Mouse (Mus musculus) forebrain, embryonic 11.5 days (tissue): ENCODE results near the gene L1td1. TPM values are rescaled to one million over a fixed set of nuclear protein-coding genes. Genes with fewer than 3 reads are reported as not detected.

Experiments
- ATAC-seq: fragments of 200-750 bp; cut with Nextera tagmentation; replicated peaks from 2 replicates; pipeline ENCODE4 v1.8.0; 2017; ENCODE audit warnings: moderate TSS enrichment; ENCODE audit not compliant: low FRiP score
- DNase-seq: peaks from one replicate; pipeline ENCODE4 v3.0.0-alpha.2; 2017; ENCODE audit warnings: low spot score
- H3K27ac ChIP-seq: fragments of 300-500 bp; sonication (generic); 2 replicates; pipeline ENCODE4 v1.5.1; 2014; ENCODE audit warnings: low read depth, low read length
- H3K27me3 ChIP-seq: fragments of 300-500 bp; sonication (generic); 2 replicates; pipeline ENCODE4 v1.6.1; 2014; ENCODE audit warnings: mild to moderate bottlenecking, low read length, mixed read lengths; ENCODE audit not compliant: control insufficient read depth, insufficient read depth
- H3K36me3 ChIP-seq: fragments of 300-500 bp; sonication (generic); 2 replicates; pipeline ENCODE4 v1.6.1; 2014; ENCODE audit warnings: mild to moderate bottlenecking, low read length, moderate library complexity, mixed read lengths; ENCODE audit not compliant: control insufficient read depth, insufficient read depth
- H3K4me1 ChIP-seq: fragments of 300-500 bp; sonication (generic); replicated peaks from 2 replicates; pipeline ENCODE4 v1.6.1; 2014; ENCODE audit warnings: low read length, mixed read lengths; ENCODE audit not compliant: control insufficient read depth, insufficient read depth
- H3K4me2 ChIP-seq: fragments of 300-500 bp; sonication (generic); 2 replicates; pipeline ENCODE4 v1.6.1; 2014; ENCODE audit warnings: low read depth, mild to moderate bottlenecking, low read length, moderate library complexity, mixed read lengths; ENCODE audit not compliant: severe bottlenecking
- H3K4me3 ChIP-seq: fragments of 300-500 bp; sonication (generic); 2 replicates; pipeline ENCODE4 v1.5.1; 2014; ENCODE audit warnings: low read depth, low read length
- H3K9ac ChIP-seq: fragments of 300-500 bp; sonication (generic); 2 replicates; pipeline ENCODE4 v1.6.1; 2014; ENCODE audit warnings: low read length
- H3K9me3 ChIP-seq: fragments of 300-500 bp; sonication (generic); 2 replicates; pipeline ENCODE4 v1.6.1; 2016; ENCODE audit warnings: low read length, mixed read lengths; ENCODE audit not compliant: control insufficient read depth
- WGBS: fragments of 180-500 bp; shearing (Covaris S2); extraction: QIAGEN DNeasy Blood & Tissue Kit; methylation state at CpG from one replicate; pipeline ENCODE4 v1.1.7; 2014; 5-methylcytosine and 5-hydroxymethylcytosine counted together
- polyA plus RNA-seq: library from polyadenylated mRNA; unstranded; fragments of >200 nt; fragmentation: Nextera tagmentation; extraction: Ambion mirVana; gene quantifications from 2 replicates; pipeline ENCODE4 v1.2.1, GENCODE M21; 2014

Gene L1td1
- 0.19 TPM in 1 of 2 replicates, not detected in the other for polyA plus RNA-seq

- Histone ChIP-seq H3K27ac (no peak within 1 kb of the TSS), H3K27me3 (peaks cover 28% of the 10 kb centered on the region)
- ATAC-seq: 0 out of 2 replicates have a peak, but pooled peaks have one; percentile 28
These were observed at the start of gene L1td1 for GRCm38 (mm10) chr4:98726590-98727237. Gene L1td1, plus strand, starts transcription at chr4:98726734.

GRCm38 (mm10) chr4:98677506-98677905 lies 49.0 kb upstream of the L1td1 start:
- Histone ChIP-seq H3K9me3 (no peaks in the 10 kb centered on the region), H3K36me3 (no peaks in the 10 kb centered on the region), H3K4me2 (no peak overlapping the region), H3K27me3 (no peaks in the 10 kb centered on the region), H3K27ac (no peak overlapping the region), H3K4me1 (no peaks in the 10 kb centered on the region), H3K9ac (no peak overlapping the region), H3K4me3 (no peak overlapping the region)
- DNase-seq (no peak), ATAC-seq (no peak)
- 75% methylated on average over 9 of the region's 9 CpGs for WGBS

More at GRCm38 (mm10) chr4:98726590-98727237, at the start of gene L1td1:
- Histone ChIP-seq H3K4me3 (peak within 1 kb of the TSS; percentile 22), H3K9ac (peak within 1 kb of the TSS; percentile 13; the same call in 1 of the 2 replicates), H3K9me3 (no peaks in the 10 kb centered on the region), H3K4me1 (peaks cover 3% of the 10 kb centered on the region; the same call in 1 of the 2 replicates), H3K36me3 (no peaks in the 10 kb centered on the region), H3K4me2 (peak within 1 kb of the TSS; percentile 61)
- DNase-seq: peak; percentile 61
- WGBS: 2% methylated on average over 29 of the region's 29 CpGs

DNA sequence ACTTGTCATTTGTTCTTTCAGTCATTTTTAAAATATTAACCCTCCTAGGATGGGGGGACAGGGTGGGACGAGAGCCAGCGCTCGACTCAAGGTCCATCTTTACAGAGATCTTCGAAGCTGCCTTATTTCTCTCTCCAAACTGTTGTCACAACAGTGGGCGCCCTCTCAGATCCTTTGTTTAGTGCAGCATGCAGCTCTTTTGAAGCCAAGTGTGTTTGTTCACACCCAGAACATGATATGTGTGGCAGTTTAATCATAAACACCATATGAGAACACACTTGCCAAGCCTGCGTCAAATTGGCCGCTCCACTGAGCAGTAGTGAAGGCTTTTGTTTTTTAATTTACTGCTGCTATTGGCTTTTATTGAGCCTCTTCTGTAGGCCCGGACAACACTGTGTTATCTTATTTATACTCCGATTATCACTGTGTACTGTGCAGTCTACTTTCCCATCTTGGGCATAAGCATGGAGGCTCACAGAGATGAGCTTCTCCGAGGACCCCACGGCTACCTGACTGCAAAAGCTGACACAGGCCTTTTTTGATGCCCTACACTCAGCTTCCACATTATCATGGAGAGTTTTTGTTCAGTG lies 39.8 kb upstream of the L1td1 start:
- Histone ChIP-seq H3K4me3 (no peak overlapping the region), H3K4me2 (no peak overlapping the region), H3K27me3 (no peaks in the 10 kb centered on the region), H3K4me1 (0 out of 2 replicates have a peak, but pooled peaks cover 2% of the 10 kb centered on the region), H3K36me3 (no peaks in the 10 kb centered on the region), H3K27ac (no peak overlapping the region), H3K9me3 (no peaks in the 10 kb centered on the region), H3K9ac (no peak overlapping the region)
- DNase-seq (no peak), ATAC-seq (no peak)
- WGBS: 89% methylated on average over 11 of the region's 11 CpGs

- Histone ChIP-seq H3K9me3 (no peaks in the 10 kb centered on the region), H3K9ac (no peak overlapping the region), H3K36me3 (no peaks in the 10 kb centered on the region), H3K4me3 (no peak overlapping the region), H3K4me2 (no peak overlapping the region), H3K27ac (no peak overlapping the region), H3K27me3 (no peaks in the 10 kb centered on the region), H3K4me1 (0 out of 2 replicates have a peak, but pooled peaks cover 2% of the 10 kb centered on the region)
- ATAC-seq: no peak
- no peak for DNase-seq
- WGBS: 75% methylated on average over 11 of the region's 11 CpGs
These were observed 38.4 kb upstream of the L1td1 start for GRCm38 (mm10) chr4:98688116-98688515.

DNA sequence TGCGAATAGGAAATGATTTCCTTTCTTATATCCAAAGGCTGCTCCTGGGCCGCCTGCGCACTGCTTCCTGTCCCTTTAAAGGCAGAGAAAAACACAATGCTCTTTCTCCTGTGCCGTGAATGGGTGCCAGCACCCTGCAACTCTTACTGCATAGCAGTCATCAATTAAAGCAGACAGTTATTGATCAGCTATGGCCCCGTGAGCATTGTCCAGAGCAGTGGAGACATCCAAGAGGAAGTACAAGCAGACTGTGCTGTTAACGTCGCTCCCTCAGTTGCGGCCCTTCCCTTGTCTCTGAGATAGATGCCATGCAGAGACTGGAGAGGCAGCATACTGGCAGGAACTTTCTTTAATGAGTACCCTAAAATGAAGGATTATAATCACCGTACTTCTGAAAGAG lies 38.0 kb upstream of the L1td1 start:
- Histone ChIP-seq H3K4me1 (0 out of 2 replicates have a peak, but pooled peaks cover 2% of the 10 kb centered on the region), H3K27me3 (no peaks in the 10 kb centered on the region), H3K9me3 (no peaks in the 10 kb centered on the region), H3K9ac (no peak overlapping the region), H3K4me2 (no peak overlapping the region), H3K36me3 (no peaks in the 10 kb centered on the region), H3K27ac (no peak overlapping the region), H3K4me3 (no peak overlapping the region)
- ATAC-seq (no peak), DNase-seq (no peak)
- WGBS: 87% methylated on average over 9 of the region's 9 CpGs

GRCm38 (mm10) chr4:98689988-98690387 lies 36.5 kb upstream of the L1td1 start:
- ATAC-seq (no peak), DNase-seq (no peak)
- Histone ChIP-seq H3K4me2 (no peak overlapping the region), H3K9me3 (no peaks in the 10 kb centered on the region), H3K27me3 (no peaks in the 10 kb centered on the region), H3K9ac (no peak overlapping the region), H3K4me3 (no peak overlapping the region), H3K36me3 (no peaks in the 10 kb centered on the region), H3K4me1 (0 out of 2 replicates have a peak, but pooled peaks cover 2% of the 10 kb centered on the region), H3K27ac (no peak overlapping the region)
- WGBS: 92% methylated on average over 1 of the region's 1 CpGs

DNA sequence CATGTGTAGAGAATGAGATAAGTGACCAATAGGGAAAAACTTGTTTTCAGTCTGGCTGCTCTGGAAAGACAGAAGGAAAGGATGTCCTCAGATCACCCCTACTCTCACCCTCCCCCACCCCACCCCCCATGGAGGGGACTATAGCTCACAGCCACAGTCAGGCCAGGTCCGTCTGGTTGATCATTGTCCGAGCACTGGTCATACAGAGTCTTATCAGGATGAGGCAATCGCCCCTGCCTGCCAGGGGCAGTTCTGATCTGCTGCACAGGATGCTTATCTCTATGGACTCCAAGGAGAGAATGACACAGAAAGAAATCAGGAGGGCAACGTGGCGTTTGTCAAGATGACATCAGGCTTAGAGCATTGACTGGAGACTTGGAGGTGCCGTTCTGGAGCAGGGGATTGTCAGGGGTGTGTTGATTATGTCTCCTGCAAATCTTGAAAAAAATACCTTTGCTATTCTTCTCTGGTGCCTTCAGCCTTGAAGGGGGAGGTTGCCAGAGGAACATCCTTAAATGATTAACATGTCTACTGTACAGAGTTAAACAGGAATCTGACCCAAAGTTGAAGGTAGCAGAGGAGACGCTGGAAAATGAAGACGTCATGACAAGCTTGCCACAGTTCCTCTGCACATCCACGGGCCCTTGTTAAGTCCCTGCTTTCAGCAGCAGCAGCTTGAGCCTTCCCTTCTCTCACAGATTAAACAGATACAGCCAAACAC lies 32.9 kb upstream of the L1td1 start:
- Histone ChIP-seq H3K4me3 (no peak overlapping the region), H3K9ac (no peak overlapping the region), H3K4me2 (no peak overlapping the region), H3K9me3 (no peaks in the 10 kb centered on the region), H3K36me3 (no peaks in the 10 kb centered on the region), H3K4me1 (no peaks in the 10 kb centered on the region), H3K27me3 (no peaks in the 10 kb centered on the region), H3K27ac (no peak overlapping the region)
- 82% methylated on average over 9 of the region's 9 CpGs for WGBS
- no peak for ATAC-seq
- no peak for DNase-seq

DNA sequence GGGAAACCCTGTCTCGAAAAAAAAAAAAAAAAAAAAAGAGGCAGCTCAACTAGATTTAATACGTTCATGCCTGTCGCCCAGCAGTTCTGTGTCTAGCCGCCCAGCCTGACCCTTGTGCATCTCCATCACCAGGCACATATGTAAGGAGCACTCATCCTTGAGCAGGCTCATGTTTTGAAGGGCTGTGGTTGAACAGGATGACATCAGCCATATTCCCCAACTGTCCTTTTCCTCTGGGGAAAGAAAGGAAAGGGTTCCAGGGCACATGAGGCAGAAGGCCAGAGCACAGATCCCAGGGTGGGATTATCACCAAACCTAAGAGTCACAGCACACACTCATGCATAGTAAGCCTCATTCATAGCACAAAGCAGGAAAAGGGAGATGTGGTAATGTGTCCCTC lies 28.6 kb upstream of the L1td1 start:
- Histone ChIP-seq H3K9me3 (no peaks in the 10 kb centered on the region), H3K4me3 (no peak overlapping the region), H3K9ac (no peak overlapping the region), H3K27ac (no peak overlapping the region), H3K4me2 (no peak overlapping the region), H3K27me3 (no peaks in the 10 kb centered on the region), H3K36me3 (no peaks in the 10 kb centered on the region), H3K4me1 (peaks cover 8% of the 10 kb centered on the region; the same call in 1 of the 2 replicates)
- DNase-seq (no peak), ATAC-seq (no peak)
- 83% methylated on average over 4 of the region's 4 CpGs for WGBS
